Mouse (Mus musculus) adrenal gland, adult (tissue): ENCODE data around the gene Lsm14b.

Experiments used
- DNase-seq, 2 experiments: peaks; one replicate each; pipeline ENCODE4 v3.0.0; 2022 to 2023; ENCODE audit warnings: low spot score in 1 of 2; ENCODE audit not compliant: inconsistent age in 2 of 2

The Lsm14b gene

DNA sequence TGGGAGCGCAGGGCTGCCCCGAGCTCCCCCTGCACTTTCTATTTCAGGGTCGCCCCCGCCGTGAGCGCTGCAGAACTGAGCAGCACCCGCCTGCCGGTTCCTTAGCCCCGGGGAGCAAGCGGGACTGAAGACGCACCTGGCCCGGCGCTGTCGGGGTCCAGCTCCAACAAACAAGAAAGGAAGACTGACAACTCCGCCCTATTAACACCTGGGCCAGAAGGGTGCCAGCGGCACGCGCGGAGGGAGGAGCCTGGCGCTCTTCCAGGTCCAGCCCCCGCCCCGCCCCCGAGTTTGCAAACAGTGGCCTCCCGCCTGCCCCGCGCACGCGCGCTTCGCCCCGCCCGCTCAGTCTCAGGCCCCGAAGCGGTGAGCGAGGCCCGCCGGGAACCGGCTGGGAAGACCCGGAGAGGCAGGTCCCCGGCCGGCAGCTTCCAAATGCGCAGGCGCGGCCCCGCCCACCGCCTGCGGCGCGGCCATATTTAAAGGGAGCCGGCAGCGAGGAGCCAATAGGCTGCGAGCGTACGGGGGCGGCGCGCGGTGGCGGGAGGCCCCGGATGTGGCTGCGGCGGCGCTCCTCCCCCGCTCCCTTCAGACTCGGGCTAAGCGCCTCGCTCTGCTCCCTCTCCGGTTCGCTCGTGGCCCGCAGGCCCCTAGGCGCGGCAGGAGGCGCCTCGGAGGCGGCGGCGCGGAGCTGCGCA lies at the start of gene Lsm14b:
Lsm14b (plus strand) TSS at position 587 of the 698 bp plus-strand sequence.
- peak; percentile 100 for DNase-seq

DNA sequence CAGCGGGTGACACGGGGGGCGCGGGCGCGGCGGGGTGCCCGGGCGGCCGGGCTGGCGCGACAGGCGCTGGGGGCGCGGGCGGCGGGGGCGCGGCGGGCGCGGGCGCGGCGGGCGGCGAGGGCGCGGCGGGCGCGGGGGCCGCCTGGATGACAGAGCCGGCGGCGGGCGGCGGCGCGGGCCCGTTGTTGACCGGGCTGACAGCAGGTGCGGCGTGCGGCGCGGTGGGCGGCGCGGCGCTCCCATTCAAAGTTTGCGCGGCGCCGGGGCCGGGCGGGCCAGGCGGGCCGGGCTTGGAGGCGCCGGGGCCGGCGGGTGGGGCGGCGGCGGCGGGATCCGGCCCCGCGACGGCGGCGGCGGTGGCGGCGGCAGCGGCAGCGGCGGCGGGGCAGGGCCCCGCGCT lies 48.9 kb upstream of the Lsm14b start:
- peak; percentile 43 to 67 for DNase-seq

DNA sequence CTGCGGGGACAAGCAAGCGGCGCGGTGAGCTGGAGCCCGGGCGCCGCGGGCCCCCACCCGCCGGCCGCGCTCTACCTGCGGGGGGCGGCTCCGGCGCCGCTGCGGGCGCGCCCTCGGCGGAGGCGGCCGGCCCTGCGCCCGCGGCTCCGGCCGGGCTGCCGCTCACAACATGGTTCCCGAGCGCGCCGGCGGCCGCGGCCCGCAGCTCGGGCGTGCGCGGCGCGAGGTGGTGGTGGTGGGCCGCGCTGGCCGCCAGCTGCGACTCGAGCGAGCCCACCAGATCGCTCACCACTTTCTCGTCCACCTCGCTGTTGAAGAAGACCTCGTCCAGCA lies 48.5 kb upstream of the Lsm14b start:
- no peak for DNase-seq

DNA sequence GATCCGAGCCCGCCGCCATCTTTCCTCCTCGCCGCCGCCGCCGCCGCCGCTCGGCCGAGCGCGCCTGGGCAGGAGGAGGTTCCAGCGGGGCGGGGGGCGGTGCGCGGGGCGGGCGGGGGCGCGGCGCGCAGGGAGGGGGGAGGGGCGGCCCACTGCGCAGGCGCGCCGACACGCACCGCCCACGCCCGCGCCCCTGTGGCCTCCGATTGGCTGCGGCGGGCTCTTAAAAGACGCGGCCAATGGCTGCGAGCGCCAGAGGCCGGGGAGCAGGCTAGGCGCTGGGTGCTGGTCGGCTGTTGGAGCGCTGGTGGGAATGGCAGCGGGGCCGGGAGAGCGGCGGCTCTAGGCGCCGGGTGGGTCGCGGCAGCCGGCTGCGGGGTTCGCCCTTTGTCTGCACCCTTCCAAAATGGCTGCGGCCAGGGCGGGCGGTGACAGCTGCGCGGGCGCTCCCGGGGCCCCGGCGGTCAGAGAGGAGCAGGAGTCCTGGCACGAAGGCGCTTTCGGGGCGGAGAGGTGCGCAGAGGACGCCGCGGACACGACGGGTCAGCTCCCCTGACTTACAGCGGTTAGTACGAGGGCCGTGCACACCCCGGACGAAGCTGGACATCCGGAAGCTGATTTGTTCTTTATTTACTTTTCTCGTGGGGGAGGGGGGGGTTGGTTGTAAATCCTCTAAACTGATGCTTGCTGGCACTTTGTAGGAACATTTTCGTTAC lies 48.0 kb upstream of the Lsm14b start, which contains the start of gene Taf4:
Taf4 (minus strand) TSS at position 19 of the 716 bp plus-strand sequence.
- peak; percentile 92 to 96 for DNase-seq

DNA sequence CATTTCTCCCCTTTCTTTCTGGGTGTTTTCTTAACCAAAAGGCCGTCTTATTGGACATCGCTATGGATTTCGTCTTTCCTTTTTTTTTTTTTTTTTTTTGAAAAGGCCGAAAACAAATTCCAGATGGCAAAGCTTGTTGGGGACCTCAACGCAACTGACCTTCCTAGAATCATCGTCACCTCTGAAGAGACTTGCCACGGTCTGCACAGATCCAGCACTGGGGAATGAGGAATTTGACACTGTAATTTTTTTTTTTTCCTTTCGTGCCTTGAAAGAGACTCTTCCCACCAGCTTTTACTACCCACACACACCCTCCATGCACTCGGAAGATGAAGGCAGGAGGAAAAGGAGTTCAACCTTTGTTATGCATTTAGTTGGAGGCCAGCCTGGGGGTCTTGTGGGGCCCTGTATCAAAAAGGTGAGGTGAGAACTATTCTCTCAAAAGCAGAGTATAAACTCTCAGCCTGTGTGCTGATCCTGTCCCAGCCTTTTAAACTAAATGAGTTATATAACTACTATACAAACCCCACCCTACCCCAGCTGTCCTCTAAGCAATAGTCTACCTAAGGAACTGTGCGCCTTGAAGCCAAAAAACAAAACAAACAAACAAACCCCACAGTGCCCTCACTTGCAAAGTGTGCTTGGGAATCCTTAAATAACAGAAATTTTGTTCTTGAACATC lies 47.3 kb upstream of the Lsm14b start:
- peak in 1 of 2 experiments; percentile 67 for DNase-seq

DNA sequence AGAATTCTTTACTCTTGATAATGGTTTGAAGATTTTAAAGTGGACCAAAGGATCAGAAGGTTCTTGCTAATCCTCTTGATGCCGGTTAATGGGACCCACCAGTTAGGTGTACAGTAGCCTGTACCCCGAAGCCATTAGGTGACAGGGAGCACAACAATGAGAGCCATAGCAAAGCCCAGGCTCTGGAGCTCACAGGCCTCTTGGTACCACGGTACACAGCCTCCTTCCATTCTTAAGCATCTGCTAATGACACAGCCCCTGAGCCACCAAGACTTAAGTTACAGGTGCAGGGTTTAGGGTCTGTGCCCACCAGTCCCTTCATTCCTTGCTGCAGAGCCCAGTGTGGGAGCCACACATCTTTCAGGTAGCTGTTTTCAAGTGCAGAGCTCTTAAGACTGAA lies 46.5 kb upstream of the Lsm14b start:
- DNase-seq = no peak

DNA sequence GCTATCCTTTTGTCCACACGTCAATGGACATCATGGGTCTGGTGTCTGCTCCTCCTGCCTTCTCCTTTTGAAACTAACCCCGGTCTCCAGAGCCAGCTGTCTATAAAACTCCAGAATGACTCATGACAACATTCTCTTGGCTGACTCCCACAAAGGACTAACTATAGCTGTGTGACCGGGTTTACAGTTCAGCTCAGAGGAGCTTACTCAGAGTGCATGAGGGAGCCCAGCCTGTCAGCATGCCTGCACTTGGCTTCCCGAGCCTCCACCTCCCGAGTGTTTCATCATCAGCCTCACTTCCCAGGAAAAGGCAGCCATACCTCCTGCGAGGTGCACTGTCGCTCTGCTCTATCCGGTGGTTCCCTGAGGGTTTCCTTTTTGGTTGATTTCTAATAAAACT lies 45.0 kb upstream of the Lsm14b start:
- peak; percentile 63 to 85 for DNase-seq

DNA sequence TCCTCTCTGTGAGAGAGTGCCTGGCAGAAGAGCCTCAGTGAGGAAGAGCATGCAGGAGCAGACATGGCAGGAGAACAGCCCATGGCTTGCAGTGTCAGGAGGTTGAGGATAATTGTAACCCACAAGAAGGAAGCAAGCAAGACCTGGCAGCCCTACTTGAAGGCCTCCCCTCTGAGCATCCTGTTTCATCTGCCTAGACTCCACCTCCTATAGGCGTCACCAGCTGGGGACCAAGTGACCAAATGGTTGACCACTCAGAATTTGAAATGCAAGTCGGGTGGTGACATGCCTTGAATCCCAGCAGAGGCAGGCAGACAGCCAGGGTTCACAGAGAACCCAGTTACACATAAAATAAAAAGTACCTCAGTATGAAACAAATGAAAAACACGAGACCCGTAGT lies 44.2 kb upstream of the Lsm14b start:
- DNase-seq = no peak

DNA sequence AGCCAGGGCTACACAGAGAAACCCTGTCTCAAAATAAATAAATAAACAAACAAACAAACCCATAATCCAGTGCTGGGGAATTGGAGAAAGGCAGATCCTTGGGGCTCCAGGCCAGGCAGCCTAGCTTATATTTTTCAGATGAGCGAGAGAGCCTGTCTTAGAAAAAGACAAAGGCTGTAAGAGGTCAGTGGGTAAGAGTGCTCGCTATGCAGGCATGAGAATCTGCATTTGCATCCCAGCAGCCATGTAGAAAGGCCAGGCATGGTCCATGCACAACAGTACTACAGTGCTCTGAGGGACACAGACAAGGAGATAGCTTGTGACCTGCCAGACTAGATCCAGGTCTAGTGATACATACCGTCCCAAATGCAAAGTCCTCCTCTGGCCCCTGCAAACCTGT lies 42.1 kb upstream of the Lsm14b start:
- DNase-seq = no peak

DNA sequence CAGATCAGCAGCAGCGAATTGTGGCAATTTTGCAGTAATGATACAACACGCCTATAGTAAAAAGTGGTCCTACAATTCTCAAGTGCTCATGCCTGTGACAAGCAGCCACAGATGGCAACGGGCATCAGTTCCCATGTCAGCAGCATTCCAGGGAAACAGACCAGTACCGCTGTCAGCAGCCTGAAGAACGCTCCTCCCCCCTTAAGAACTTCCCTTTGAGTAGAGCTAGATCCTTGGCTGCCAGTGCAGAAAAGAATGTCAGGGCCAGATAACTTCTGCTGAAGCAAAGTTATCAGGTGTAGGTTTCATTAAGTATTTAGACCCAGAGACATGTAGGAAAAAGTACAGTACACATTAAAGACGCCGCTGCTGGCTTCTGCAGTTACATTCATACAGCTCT lies 40.0 kb upstream of the Lsm14b start:
- peak in 1 of 2 experiments; percentile 68 for DNase-seq

DNA sequence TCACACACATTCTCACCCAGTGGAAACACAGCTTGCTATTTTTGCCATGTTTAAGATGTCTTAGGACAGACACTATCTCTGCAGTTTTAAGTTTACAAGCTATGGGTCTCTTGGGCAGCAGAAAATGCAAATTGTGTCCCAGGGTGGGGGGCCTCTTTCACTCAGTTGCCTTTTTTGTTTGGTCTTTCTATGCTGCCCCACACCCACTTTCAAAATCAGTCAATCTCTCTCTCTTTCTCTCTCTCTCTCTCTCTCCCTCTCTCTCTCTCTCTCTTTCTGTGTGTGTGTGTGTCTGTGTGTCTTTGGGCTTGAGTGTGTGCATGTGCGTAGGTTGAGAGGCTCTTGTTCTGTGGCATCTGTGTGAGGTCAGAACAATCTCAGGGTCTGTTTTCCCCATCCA lies 39.1 kb upstream of the Lsm14b start:
- no peak for DNase-seq

DNA sequence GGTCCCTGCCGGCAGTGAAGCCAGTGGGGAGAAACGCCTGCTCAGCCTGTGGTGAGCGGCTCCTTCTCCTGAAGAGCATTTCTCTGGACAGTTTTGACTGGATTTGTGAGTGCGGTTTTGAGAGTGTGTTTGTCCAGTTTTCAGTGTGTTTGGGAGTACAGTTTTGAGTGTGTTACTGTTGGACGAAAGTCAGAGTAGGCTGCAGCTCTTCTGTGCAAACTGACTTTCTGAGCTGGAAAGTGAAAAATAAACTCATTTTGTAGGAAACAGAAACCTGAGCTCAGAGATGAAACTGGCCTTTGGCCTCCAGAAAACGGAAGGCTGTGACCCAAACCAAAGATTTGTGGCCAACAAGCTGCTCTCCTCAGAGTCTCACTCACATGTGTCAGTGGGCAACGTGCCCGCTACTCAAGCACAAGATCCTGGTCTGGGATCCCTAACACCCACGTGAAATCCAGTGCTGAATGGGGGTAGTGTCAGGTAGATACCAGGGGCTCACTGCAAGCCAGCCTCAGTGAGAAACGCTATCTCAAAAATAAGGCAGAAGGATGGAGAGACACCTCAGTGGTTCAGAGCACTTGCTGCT lies 38.3 kb upstream of the Lsm14b start:
- DNase-seq = no peak

DNA sequence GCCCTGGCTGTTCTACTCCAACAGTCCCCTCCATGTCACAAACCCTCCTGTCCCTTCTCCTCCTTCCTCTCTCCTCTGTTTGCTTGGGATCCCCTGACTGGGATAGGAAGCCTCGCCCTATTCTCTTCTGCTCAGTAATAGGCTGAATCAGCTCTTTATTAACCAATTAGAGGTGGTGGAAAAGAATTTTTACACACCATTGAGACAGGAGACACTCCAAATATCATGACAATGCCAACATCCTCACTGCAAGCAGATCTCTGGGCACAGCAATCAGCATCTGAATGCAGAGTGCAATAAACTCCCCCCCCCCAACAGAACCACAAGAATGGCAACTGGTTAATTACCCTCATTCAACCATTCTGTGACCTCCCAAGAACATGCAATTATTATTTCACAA lies 35.7 kb upstream of the Lsm14b start:
- DNase-seq = no peak

DNA sequence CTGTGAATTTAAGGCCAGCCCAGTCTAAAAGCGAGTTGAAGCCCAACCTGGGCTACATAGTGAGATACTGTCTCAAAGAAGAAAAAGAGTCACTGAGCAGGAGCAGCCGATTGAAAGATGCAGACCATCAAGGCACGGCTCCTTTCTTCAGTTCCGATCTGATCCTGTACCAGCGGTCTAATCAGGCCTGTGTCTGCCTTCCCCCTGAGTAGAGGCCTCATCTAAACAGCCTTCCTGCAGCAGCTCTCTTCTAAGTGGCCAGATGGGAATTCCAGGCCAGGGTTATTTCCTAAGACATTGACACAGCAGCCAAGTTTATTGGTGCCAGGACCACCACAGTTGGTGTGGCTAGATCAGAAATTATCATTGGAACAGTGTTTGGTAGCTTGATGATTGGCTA lies 31.7 kb upstream of the Lsm14b start:
- DNase-seq = no peak

DNA sequence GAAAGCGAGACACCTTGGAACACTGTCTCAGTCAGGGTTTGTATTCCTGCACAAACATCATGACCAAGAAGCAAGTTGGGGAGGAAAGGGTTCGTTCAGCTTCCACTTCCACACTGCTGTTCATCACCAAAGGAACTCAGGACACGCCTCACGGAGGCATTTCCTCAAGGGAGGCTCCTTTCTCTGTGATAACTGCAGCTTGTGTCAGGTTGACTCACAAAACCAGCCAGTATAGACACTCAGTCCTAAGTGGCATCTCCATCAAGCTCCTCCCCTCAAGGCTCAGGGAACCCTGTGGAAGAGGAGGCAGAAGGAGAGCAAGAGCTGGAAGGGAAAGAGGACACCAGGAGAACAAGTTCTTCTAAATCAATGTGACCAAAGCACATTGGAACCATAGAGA lies 26.4 kb upstream of the Lsm14b start:
- no peak for DNase-seq

DNA sequence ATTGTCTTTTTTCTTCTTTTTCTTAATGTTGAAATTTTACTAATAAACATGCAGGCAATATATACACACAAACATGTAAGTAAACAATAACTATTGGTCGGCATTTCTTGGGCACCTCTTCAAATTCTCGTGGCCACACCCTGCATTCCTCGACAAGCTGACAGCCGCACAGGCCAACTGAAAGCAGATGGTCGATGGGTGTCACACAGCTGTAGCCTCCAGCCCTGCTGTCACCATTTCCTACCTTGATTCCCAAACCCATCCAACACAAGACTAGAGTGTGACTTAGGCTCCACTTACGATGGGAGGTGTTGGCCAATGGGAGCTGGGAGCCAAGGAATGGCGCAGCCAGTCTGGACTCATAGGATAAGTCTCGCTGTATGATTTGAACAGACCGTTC lies 23.2 kb upstream of the Lsm14b start:
- no peak for DNase-seq

DNA sequence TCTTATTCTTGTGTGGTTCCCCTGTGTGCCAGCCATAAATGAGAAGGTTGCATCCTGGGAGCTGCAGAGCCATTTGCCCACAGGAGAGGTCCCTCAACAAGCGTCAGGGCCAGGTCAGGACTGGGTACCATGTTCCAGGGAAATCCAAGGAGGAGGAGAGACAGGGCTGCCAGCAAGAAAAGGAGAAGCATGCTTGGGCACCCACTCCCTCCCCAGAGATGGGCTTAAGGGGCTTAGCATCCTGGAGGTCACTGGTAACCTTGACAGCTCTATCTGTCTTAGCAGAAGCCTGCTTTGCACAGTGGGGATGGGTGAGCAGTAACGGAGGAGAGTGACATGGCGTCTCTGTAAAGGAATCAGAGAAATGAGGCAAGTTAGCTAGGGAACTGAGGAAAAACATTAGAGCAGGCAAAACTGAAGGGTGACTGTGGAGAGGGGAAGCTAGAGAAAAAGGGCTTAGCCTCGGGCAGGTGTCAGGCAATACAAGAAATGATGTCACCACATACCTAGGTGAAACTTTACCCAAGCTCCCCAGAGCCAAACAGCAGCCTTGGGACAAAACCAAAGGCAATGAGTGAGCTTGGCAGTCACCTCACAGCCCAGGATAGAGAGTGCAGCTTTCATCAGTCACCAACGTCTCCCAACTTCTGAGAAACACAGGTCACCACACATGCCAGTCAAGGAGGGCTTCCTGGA lies 19.0 kb upstream of the Lsm14b start:
- no peak for DNase-seq

DNA sequence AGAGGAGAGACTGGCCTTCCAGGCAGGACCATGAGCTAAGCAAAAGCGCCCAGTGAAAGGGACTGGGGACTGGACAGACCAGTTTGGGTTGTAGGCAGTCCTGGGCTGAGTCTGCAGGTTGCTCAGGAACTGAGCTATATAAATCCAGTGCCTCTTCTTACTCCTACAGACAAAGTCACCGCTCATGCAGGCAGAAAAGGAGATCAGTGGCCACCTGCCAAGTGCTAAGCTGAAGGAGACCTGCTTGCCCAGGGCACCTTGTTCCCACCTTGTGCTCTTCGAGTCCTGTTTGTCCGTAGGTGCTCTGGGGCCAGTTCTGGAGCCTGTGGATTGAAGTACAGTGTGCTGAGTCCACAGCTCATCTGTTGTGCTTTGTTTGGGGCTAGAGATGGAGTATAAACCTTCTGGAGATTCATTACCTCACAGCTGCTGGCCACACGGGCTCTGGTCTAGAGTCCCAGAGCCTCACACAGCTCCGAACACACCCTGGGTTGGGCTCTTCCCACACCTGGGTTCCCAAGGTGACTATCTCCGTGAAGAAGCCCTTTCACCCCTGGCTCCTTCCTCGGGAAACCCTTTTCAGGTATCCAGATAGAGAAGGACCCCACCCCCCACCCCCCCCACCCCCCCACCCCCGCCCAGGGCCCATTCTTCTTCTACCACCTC lies 18.3 kb upstream of the Lsm14b start:
- no peak for DNase-seq

DNA sequence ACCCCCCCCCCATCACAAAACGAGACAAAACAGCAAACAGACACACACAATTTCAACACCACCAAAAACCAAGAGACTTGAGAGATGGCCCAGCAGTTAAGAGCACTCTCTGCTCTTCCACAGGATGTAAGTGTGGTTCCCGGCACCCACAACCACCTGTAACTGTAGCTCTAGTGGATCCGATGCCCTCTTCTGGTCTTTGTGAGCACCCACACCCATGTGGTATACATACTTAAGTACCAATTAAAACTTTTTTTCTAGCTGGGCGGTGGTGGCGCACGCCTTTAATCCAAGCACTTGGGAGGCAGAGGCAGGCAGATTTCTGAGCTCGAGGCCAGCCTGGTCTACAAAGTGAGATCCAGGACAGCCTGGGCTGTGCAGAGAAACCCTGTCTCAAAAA lies 14.1 kb upstream of the Lsm14b start:
- DNase-seq = no peak

DNA sequence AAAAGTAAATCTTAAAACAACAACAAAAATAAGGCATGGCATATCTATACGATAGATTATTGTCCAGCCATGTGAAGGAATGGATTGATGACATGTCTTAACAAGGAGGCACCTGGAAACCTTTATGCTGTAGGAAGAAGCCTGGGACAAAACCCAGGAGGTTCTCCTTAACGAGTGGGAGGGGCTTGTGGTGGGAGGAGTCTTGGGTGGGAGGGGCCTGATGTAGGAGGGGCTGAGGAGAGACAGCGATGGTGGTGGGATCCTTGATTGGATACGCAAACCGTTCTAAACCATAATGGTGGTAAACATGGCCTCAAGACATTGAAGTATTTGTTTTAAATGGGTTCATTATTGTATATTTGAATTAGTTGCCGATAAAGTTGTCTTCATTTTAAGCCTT lies 13.4 kb upstream of the Lsm14b start:
- DNase-seq = no peak

DNA sequence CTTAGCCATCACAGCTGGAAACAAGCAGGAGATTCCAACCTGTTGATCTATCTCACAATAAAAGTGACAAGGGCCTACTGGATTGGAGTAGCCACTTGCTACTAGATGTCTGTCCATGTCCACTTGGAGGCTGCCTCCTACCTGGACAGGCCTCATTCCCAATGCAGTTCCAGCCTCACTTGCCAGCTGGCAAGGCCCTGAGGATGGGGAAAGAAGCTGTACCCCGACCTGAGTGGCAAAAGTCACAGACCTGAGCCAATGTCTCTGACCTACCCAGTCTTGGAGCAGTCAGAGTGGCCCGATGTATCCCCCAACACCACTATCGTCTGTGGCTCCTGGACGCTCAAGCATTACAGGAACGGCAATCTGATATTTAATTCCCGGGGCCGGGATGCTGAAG lies 11.1 kb upstream of the Lsm14b start:
- no peak for DNase-seq
